Mouse (Mus musculus): ENCODE data around the gene Larp7.

Larp7 gene

DNA sequence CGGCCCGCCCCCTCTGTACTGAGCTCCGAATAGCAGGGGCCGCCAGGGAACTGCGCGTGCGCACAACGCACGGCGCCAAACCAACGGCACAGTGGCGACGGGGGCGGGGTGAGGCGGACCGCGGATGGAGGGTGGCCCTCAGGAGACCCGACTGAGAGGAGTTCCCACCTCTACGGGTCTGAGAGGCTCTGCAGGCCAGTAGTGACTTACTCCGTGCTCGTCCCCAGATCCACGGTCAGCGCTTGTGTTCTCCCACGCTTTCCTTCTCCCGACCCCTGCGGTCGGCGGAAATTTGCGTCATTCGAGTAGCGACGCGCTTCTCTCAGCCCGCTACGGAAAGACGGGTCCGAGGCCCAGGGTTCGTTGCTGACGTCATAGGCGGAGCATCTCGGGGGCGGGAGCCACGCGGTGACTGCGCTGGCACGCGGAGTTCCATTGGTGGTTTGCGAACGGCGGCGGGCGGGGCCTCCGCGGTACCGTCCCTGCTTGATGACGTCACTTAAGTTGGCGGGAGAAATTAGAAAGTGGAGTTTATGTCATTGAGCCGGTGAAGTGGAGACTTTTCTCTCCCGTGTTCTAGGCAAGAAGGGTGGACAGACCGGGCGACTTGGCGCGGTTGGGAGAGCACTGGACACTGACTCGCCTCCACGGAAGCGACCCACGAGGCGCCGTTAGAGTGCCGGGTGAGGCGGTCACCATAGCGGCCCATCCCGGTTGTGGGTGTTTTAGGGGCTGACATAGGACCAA is at the start of gene Larp7, which contains the start of gene Zgrf1:
Gene Larp7 (minus strand): TSS at position 377 of the 747 bp plus-strand sequence.
Gene Zgrf1 (plus strand): TSS at position 517 of the 747 bp plus-strand sequence.
- DNase-seq (ENCODE audit: low read depth, low spot score): peak; percentile 98

DNA sequence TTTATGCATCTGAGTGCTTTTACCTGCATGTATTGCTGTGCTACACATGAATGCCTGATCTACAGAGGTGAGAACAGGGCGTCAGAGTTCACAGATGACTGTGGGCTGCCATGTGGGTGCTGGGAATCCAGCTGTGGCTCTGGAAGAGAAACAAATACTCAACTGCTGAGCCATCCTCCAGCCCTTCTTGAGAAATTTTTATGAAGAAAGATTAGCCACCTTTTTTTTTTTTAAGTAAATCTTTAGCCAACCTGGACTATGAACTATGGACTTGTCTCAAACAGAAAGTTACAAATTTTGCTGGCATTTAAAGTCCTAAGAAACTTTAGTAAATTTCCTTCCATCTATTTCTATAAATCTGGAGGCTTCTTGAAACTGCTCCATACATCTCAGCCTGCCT is 44.0 kb upstream of the Larp7 start:
- DNase-seq (ENCODE audit: low read depth, low spot score): no peak

DNA sequence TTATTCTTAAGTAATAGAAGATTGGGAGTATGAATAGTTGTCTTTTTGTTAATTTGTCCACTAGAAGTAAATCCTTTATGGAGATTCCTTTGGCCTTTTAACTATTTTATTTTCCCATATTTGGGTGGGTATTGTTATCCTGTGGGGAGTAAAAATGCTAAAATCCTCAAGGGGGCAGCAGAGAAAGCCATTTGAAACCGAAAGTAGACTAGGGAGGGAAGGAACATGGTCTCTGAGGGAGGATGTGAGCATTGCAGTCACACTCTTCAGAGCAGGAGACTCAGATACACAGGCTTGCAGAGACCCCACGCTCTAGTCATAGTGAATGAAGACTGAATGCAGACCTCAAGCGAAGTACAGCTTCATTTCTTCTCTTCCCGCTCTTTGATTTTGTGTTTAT is 19.4 kb upstream of the Larp7 start:
- DNase-seq (ENCODE audit: low read depth, low spot score): peak; percentile 90

DNA sequence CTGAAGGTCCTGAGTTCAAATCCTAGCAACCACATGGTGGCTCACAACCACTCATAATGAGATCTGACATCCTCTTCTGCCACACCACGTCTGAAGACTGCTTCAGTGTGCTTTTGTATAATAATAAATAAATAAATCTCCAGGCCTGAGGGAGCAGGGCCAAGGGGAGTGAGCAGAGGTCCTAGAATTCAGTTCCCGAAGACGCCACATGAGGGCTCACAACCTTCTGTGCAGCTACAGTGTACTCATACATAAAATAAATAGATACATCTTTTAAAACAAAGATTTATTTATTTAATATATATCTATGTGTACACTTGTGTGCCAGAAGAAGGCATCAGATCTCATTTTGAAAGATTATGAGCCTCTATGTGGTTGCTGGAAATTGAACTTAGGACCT is 12.0 kb upstream of the Larp7 start:
- peak; percentile 55 for DNase-seq (ENCODE audit: low read depth, low spot score)

- DNase-seq (ENCODE audit: low read depth, low spot score): no peak
Measured at GRCm38 (mm10) chr3:127562974-127563373, 9.8 kb upstream of the Larp7 start.

GRCm38 (mm10) chr3:127558201-127558600 is 5.1 kb upstream of the Larp7 start:
- DNase-seq (ENCODE audit: low read depth, low spot score): peak; percentile 57

GRCm38 (mm10) chr3:127554723-127555122 is 1.6 kb upstream of the Larp7 start:
- peak; percentile 76 for DNase-seq (ENCODE audit: low read depth, low spot score)

- DNase-seq (ENCODE audit: low read depth, low spot score): peak; percentile 52
Measured at GRCm38 (mm10) chr3:127553720-127554043, 533 bp upstream of the Larp7 start.

- no peak for DNase-seq (ENCODE audit: low read depth, low spot score)
Measured at GRCm38 (mm10) chr3:127552434-127552972, 646 bp downstream of the Larp7 start.

- DNase-seq (ENCODE audit: low read depth, low spot score): peak; percentile 68
Measured at GRCm38 (mm10) chr3:127547882-127548281, 5.3 kb downstream of the Larp7 start.

GRCm38 (mm10) chr3:127544610-127545121 is 8.5 kb downstream of the Larp7 start:
- no peak for DNase-seq (ENCODE audit: low read depth, low spot score)

- DNase-seq (ENCODE audit: low read depth, low spot score): no peak
Measured at GRCm38 (mm10) chr3:127543976-127544375, 9.2 kb downstream of the Larp7 start.

GRCm38 (mm10) chr3:127539193-127539592 is 14.0 kb downstream of the Larp7 start:
- no peak for DNase-seq (ENCODE audit: low read depth, low spot score)

DNA sequence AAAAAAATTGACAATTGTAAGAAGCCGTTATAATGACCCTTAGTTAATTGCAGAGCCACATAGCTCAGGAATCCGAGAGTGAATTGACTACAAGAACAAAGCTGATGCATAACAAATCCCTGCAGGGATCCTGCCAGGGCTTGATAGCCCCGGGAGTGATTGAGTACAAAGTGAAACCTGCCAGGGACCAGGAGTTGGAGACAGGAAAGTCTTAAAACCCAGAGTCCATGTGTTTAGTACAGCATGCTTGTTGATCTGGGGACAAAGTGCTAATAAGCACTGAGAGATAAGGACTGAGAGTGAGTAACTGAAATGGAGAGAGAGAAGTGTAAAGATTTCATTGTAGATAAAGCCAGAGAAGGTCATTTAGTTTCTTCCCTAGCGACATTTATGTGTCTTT is 22.9 kb downstream of the Larp7 start:
- no peak for DNase-seq (ENCODE audit: low read depth, low spot score)

DNA sequence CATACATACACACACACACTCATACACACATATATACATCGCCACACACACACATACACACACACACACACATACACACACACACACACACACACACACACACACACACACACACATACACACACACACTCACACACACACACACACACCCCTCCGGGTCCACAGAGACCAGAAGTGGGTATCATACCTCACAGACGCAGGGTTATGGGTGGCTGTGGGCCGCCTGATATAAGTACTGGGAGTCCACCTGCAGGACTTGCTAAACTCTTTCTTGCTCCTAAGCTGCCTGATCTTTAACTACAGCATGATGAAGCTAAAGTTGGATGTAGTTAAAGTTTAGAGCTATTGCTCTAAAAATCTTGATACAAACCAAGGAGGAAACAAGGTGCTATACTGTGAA is 23.3 kb downstream of the Larp7 start:
- DNase-seq (ENCODE audit: low read depth, low spot score): no peak

DNA sequence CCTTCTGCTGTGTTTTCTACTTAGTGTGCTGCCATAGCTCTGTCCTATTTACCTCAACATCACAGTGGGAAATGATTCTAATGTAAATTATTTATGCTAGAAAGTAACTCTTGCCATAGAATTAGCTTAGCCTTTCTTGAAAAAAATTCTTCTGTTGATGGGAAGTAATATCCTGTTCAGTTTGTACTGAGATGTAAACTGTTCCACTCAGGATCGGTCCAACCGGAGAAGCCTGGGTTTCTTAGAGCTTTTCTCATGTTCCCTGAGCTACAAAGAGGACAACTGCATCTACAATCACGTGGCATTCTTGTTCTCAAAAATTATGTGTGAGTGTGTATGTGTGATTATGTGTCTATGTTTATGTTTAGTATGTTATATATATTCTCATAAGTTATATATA is 23.9 kb downstream of the Larp7 start:
- no peak for DNase-seq (ENCODE audit: low read depth, low spot score)

DNA sequence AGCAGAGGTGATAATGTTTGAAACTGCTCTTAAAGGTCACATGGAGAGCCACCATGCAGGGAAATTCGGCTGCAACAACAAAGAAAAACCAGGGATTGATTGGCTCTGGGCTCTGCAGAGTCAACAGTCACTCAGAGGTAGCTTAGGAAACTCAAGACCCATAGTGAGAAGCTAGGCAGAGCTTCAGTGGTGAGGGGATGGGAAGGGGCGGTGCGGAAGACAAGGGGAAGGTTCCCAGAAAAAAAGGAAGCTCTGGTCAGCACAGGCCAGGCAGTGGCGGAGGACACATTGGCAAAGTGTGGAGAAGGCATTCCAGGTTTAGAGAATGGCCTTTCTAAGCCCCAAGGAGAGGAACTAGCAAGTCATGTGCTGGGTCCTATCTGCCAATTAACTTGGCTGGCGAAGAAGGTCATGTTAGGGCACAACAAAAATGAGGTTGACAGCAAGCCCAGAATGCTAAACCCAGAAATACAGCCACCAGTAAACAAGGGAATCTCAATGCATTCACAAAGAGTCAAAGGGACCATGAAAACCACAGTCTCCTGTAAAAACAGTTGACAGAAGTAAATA is 25.6 kb downstream of the Larp7 start:
- DNase-seq (ENCODE audit: low read depth, low spot score): no peak

DNA sequence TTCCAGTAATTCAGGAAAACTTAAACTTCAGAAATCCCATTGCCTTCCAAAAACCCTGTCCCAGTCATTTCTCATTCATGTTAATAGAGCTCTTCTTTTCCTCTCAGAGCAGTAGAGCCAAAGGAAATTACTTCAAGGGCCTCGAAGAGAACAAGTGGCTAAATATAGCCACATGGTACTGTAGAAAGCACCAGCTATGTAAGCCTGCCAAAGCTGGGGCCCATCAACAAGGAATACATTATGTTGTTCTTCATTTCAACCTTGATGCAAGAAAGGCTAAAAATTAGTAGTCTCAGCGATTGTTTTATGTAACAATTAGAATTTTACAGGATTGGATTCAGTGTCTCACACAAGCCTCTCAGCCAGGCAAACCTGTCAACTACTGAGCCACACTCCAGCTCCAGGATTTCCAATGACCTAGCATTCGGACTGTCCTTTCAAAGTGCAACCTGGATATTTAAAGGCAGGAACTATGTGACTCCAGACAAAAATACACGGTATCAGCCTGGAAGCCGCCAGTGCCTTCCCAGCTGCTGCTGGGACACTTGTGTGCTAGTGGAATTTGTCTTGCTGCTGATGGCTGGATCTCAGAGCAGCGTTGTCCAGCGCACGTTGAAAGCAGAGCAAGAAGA is 27.8 kb downstream of the Larp7 start:
- DNase-seq (ENCODE audit: low read depth, low spot score): no peak

GRCm38 (mm10) chr3:127521156-127521555 is 32.0 kb downstream of the Larp7 start:
- peak; percentile 9 for DNase-seq (ENCODE audit: low read depth, low spot score)

GRCm38 (mm10) chr3:127520300-127520699 is 32.8 kb downstream of the Larp7 start:
- peak; percentile 46 for DNase-seq (ENCODE audit: low read depth, low spot score)

- no peak for DNase-seq (ENCODE audit: low read depth, low spot score)
Measured at GRCm38 (mm10) chr3:127515251-127515650, 37.9 kb downstream of the Larp7 start.

DNA sequence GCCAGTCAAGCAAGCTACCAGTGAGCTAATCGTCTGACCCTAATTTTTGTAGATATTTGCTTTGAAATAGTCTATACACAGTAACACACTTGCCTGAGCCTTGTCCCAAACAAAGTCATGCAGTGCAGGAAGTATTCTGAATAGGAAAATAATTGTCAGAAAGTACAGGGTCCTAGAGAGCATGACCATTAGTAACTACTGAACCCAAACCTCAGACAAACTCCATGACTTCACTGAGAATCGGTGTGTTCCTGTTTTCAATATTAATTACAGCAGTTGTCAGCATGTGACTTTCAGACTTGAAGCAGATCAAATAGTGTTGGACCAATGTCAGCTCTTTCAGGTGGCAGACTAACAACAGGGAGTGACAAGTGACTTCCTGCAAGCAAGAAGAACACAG is 39.5 kb downstream of the Larp7 start:
- DNase-seq (ENCODE audit: low read depth, low spot score): no peak

All from 3T3-L1 (cell line).